Mouse (Mus musculus) testis, postnatal 14 days (tissue): ENCODE results near the gene Ak3.
"Not testable (repeated sequence)": the region's sequence is repeated elsewhere in the genome, so short reads cannot be mapped to it uniquely, and the experiment has no call there.

Experiments used
- DNase-seq: peaks from one replicate; pipeline ENCODE4 v3.0.0; 2021; ENCODE audit warnings: low spot score

Ak3 gene

DNA sequence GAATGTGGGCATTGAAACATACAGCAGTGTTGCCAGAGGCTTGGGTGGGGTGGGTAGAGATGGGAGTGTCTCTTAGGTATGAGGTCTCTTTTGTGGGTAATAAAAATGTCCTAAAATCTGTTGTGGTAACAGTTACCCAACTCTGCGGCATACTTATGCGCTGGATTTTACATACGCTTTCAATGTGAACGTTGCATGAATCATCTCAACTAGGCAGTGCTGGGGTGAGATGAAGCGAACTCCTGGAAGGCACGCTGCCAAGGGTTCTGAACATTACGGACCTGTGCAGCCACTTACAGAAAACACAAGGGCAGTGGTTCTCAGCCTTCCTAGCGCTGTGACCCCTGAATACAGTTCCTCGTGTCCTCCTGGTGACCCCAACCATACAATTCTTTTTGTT lies 5.1 kb downstream of the Ak3 start:
- no peak for DNase-seq

DNA sequence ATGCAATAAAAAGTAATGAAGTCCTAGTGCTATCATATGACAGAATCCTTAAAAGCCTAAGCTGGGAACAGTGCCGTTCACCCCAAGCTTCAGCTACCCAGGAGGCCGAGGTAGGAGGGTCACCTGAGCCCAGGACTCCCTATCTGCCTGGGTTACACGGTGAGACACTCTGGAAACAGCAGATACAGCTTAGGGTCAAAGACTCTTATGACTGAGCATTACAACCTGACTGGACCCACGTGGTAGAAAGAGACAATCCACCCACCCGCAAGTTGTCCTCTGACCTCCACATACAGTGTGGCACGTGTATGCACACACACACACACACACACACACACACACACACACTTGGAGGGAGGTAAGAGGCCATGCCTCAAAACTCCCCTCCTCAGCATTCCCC lies 5.6 kb downstream of the Ak3 start:
- DNase-seq, result no peak

DNA sequence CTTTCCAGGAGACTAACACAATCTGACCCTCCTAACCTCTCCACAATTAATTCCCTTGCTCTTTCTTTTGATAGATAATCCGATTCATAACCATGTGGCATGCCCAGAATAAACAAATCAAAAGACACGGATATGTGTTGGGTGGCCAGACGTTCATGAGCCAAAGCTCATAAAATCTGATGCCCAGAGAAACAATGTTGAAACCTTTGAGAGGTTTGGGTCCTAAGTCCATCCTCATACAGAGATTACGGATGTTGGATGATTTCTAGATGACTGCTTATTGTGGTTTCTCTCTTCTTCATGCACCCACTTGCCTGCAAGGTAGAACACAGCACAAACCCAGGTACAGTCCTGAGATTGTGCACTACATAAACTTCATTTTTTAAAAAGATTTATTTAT lies 7.6 kb downstream of the Ak3 start:
- DNase-seq, result no peak

DNA sequence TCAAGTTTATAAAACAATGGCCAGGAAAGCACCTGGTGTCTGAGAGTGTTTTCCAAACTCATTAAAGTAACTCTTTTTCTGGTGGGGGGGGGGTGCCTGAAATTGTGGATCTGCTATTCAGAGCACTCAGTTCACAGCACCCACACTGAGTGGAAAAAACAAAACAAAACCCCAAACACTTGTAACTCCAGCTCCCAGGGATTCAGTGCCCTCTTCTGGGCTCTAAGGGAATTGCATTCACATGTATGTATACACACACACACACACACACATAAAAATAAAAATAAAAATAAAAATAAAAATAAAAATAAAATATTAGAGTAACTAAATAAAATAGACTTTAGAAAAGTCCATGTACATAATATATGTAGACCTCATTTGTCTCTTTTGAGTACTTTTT lies 8.4 kb downstream of the Ak3 start:
- no peak for DNase-seq

DNA sequence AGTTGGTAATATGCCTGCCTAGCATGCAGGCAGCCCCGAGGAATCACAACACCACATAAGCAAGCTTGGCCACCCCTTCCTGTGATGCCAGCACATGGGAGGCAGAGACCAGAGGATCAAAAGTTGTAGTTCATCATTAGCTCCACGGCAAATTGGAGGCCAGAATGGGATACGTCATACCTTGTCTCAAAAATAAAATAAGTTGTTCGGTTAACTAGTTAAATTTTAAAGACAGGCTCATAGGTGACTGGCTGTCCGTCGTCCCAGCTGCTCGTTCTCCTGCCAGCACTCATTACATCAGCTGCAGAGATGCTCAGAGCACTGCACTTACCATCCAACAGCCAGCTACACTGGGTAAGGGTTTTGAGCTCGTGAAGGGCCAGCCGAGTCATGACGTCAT lies 10.2 kb downstream of the Ak3 start:
- no peak for DNase-seq

DNA sequence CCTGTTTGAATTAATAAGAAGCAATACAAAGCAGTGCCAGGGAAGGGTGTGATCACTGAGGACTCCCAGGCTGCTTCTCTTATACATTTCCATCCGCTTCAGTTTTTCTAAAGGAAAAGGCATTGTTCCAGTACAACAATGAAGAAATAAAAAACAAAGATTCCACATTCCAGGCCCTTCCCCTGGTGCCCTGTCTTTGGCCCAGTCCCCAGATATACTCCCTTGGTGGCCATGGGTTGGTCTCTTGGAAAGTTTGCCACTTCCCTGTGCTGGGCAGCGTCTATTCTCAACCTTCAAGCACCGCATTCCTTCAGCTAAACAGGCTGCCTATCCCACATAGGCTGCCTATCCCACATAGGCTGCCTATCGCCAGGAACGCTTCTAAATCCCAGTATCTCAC lies 10.7 kb downstream of the Ak3 start:
- DNase-seq, result no peak

DNA sequence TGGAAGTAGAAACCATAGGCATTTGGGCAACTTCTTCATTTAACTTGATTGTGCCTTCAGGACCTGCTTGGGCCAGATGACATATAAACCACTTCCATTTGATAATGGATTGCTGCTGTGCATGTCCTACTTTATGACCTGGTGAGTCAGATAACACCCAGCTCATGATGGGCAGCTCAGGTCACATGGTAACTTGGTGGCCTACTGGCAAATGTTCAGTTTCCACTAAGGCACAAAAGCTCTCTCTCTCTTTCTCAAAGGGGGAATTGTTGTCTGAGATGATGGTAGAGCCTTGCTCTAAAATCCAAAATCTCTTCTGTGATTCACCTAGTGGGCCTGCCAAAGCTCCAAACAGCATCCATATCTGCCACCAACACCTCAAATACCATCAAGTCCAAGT lies 15.1 kb downstream of the Ak3 start:
- no peak for DNase-seq

DNA sequence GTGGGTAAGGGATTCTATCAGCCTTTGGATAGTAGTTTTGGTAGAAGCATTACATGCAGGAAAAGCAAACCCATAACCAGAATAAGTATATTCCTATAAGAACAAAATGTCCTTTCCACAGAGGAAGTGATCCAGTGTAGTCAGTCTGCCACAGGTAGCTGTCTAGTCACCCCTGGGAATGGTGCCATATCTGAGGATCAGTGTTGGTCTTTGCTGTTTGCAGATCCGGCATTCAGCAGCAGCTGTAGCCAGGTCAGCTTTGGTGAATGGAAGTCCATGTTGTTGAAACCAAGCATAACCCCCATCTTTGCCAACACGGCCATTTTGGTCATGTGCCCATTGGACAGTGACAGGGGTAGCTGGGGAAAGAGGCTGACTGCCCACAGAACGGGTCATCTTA lies 16.0 kb downstream of the Ak3 start:
- no peak for DNase-seq

DNA sequence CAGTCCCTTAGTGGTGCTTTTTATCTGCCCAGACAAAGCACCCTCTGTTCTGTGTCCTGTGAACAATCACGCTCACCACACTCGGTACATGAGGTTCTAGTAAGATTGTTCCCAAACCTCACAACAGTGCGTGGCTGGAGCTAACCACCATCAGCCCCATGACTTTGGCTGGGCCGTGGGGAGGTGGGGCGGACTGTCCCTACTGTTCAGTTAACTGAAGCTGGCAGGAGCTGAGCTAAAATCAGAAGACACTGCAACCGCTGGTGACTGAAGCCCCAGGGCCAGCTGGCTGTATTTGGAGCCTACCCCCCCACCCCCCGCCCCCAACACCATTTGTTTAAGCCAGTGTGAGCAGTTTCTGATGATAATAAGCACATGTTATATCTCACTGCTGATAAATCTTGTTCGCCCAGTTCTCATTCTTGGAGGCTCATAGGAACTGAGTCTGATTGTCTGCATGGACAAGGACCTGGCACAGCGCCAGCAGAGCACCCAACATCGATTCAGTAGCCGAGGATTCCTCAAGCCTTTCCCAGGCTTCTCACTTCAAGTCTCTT lies 23.3 kb downstream of the Ak3 start:
- peak; percentile 78 for DNase-seq

DNA sequence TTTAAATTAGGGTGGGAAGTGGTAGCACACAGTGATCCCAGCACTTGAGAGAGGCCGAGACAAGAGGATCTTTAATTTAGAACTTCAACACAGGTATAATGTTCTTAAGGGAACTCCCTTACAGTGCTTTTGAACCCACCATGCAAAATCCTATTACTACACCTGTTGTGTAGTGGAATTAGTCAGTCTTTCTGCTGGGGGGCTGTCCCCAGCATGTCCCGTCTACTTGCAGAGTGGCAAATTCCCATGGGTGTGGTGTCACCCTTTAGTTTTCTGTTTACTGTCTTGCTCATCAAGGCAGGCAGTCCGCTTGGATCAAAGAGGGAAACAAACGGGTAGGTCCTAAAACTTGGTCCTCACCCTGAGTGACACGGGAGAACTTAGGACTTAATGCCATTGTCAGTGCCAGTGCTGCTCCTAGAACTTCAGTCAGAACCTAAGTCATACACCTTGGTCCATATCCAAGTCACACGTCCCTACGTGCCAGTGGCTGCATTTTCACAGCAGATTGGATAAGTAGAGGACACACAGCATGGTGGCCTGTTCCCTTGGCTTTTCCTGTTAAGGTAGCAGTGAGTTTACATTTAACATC lies 25.9 kb downstream of the Ak3 start:
- no peak for DNase-seq

DNA sequence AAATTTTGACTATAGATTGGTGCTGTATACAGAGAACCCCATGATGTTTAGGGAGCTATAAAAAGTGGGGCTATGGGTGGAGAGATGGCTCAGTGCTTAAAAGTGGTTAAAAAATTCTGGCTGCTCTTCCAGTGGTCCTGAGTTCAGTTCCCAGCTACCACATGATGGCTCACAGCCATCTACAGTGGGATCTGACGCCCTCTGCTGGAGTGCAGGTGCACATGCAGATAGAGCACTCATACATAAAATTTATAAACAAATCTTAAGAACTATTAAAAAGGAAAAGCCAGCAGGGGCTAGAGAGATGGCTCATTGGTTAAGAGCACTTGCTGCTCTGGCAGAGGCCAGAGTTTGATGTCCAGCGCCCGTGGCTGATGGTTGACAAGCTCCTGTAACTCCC lies 28.1 kb downstream of the Ak3 start:
- no peak for DNase-seq

DNA sequence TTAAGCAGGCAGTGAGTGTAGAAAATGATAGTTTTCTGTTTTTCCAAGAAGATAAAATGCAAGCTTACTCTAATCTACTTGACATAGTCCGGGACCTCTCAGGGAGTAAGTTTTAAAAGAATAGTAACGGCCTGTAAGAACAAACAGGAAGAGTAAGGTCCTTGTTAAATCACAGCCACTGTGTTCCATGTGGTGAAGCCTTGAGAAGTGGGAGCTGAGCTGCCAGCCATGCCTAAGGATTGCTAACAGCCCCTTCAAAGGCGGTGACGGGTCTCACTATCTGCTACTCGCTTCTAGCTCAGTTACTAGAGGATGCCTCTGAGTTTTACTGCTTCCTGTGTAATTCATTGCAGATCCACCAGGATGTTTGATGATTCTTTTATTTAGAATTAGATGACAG lies 31.0 kb downstream of the Ak3 start:
- no peak for DNase-seq

DNA sequence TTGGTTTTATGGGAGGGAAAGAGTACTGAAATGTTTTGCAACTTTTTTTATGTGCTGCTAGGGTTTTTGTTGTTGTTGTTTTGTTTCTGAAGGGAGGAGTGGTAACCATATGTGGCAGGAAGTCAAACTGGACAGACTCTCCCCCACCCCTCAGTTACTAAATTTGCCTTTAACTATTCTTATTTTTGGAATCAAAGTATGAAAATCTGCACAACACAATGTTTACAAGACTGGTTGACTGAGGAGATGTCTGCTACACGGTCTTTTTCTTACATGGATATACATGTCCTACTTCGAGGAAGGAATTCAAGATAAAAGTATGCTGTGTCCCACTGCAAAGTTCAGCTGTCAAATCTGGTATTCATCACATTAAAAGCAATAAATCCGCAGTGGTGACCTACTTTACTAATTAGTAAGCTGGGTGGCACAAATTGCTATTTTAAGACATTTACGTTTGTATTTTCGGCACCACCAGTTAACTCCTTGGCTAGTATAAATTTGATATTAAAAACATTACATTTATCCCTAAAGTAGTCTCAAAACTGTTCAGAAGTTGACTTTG lies 31.5 kb downstream of the Ak3 start:
- DNase-seq, result no peak

DNA sequence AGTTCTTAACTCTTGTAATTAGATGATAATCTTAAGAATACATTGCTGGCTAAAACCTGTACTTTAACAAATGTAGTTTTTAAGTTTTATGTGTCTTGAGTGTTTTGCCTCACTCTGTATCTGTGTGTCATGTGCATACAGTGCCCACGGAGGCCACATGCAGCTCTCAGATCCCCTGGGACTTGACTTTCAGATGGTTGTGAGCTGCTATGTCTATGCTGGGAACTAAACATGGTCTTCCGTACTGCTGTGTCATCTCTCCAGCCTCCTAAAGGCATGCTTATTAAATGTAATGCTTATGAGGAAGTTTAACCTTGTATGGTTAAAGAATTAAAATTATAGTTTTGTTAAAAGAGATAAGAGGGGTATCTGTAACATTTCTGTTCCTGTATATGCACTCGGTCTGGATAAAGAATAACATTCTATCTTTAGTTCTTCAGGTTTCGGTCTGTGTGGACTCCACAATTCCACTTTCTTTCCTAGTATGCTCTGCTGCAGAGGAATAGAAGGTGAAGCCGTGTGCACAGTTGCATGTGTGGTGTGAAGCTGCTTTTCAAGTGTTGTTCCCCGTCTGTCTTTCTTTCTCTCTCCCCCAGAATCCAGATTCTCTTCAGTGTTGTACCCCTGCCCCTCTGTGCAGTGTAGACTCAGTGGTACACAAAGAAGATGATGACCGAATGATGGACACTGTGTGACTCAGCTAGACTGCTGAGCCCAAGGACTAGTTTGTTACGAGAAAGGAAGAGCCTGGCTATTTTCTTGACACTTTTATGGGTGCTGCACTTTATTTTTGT lies 32.2 kb downstream of the Ak3 start:
- DNase-seq, result no peak

DNA sequence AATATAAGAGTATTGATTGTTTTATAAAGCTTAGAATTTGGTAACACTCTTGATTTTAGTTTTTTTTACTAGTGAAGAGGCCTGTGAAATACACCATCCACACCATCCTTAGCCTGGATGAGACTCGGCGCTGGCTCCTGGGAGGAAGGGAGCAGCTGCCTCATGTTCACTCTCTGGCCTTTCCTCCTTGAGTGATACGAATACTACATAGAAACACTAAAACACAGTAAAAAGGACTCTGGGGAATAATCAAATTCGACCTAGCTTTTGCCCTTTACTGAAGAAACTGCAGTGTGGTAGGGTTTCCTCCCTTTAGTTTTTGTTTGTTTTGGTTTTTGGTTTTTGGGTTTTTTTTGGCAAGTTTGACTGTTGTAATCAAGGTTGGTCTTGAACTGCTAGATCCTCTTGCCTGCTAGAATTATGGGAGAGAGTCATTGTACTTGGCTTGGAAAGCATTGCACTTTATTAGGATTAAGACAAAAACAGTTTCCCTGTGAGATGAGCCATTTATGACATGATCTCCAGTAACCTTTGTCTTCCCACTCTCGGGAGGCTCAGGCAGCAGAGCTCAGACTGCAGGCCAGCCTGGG lies 33.2 kb downstream of the Ak3 start:
- no peak for DNase-seq

DNA sequence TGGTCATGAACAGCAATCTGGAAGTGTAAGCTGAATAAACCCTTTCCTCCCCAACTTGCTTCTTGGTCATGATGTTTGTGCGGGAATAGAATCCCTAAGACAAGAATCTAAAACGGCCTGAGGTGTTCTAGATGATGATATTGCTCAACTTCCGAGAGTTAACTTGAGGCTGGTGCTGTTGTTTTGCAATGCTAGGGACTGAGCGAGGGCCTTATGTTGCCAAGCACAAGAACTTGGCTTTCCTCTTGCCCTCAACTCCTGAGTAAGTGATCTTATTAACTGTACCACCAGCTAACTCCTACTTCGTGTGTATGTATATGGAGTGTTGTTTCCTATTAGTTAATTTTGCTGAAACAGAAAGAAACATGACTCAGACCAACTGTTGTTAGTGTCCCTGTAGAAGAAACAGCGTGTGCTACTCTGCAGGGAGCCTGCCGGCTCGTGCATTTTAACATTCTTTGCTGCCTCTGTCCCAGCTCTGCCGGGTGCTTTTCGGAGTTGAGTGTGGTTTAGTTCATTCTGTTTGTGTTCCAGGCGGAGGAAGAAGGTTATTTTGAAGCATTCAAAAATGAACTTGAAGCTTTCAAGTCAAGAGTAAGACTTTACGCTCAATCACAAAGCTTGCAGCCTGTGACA lies 36.3 kb downstream of the Ak3 start:
- DNase-seq, result no peak

DNA sequence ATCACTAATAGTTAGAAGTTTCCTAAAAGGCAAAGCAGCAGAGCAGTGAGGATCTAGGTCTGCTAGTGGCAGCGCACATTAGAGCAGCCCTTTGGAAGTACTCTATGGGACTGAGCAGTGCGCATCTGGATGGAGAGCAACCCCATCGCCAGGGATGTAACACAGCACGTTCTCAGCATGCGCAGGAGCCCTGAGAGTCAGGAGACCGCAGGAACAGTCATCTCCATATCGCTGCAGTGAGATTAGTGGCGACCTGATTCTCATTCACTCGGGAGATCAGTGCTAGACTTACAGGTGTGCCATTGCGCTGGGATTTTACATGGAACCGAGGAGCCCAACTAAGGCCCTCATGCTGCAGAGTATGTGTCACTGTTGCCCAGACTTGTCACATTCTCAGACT lies 38.7 kb downstream of the Ak3 start:
- DNase-seq, result no peak

DNA sequence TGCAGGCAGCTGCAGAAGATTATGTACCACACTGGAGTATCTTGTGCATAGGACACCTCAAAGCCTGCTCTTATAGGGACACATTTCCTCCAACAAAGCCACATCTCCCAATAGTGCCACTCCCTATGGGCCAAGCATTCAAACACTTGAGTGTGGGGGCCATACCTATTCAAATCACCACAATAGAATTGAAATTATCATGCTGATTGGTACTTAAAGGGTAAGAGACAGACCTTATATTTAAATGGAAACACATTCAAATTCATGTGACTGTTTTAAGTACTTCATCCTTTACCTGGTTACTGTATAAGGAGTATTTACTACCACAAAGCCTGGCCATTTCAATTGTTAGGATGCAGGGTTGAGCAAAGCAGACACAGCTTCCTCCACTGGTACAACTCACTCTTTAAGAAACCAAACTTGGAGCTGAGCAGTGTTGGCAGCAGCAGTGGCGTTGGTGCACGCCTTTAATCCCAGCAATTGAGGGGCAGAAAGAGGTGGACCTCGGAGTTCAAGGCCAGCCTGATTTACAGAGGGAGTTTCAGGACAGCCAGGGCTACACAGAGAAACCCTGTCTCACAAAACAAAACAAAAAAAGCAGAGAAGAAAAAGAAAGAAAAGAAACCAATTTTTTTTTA lies 39.6 kb downstream of the Ak3 start:
- no peak for DNase-seq

DNA sequence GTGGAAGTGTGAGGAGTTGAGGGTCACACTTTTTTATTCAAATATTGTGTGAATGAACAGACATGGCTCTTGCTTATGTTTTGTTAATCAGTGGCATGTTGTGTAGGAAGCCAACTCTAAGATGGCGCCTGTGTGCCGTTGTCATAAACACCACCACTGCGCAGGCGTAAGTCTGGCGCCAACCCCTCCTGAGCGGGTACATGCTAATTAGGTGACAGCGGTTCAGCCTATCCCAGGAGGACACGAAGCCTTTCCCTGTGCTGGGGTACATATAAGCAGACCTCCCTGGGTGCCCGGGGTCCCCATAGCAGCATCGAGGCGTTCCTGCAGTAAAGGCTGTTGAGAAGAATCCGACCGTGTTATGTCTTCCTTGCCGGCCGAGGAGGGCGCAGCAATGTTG lies 47.4 kb downstream of the Ak3 start:
- DNase-seq, result not testable (repeated sequence)

DNA sequence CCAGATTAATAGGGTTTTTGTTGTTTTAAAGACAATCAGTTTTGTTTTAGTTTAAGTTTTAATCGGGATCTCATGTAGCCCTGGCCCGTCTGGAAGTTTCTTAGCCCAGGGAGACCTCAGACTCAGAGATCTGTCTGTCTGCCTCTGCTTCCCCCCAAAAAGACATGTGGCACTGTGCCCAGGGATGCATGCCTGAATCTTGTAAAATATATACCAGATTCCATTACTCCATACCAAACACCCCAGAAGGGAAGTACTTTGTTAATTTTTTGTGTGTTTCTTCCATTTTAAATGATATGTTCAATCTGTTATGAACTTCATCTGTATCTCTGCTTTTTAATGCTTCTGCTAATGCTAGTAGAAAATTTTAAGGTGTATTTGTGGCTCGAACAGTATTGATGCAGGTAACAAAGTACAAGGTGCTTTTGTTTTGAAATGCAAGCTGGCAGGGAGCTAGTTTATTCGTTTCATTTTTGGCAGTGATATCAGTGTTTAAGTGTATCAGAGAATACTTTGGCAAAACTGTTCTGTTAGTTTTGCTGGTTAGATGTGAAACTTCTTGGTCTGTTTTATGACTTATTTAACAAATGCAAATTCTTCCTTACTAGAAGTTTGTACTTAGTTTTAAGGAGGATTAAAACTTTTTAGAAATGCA lies 49.7 kb downstream of the Ak3 start:
- no peak for DNase-seq

DNA sequence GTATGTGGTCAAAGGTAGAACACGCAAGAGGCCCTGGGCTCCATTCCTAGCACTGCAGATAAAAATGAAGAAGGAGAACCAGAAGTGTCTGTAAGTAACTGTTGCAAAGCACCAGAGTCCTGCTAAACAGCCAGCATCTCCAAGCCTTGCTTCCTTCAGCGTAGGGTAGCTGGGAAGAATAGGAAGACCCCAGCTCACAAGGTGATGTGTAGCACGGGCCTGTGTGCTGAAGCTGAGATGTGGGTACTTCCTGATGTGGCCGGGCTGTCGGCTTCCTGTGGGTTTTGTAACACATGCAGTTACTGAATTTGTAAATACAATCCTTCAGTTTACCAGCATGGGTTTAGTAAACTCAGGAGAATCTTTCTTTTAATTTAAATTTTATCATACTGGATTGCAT lies 52.4 kb downstream of the Ak3 start:
- no peak for DNase-seq

DNA sequence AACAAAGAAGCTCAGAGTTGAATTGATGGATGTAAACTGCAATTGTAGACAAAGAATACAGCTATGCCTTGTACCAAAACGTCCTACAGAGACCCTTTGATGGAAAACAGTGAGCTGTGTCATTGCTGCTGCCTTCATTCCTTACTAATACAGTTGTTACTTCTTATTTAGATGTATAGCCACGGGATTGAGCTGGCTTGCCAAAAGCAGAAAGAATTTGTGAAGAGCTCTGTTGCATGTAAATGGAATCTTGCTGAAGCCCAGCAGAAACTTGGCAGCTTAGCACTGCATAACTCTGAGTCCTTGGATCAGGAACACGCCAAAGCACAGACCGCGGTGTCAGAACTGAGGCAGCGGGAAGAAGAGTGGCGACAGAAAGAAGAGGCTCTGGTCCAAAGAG lies 52.9 kb downstream of the Ak3 start:
- DNase-seq, result no peak
